Comparison of ENCODE assay signal across 29 mouse cellular contexts in genomic region chr13:58053628-58054027, GRCm38 (mm10). TPM values are rescaled to one million over a fixed set of nuclear protein-coding genes. Genes with fewer than 3 reads are reported as not detected.
DNase-seq lines count a peak whose midpoint lies in the region; ATAC-seq and TF ChIP-seq lines count a peak whose summit lies in the region.
"Had no signal": no experiment of that assay in that cellular context is flagged by ENCODE, and none has a peak within 500 bp of the region (broad histone marks: within the 10 kb centered on the region; RNA-seq: fewer than 3 reads in every experiment).

No protein-coding gene starts in this region.

- no peak for TF ChIP-seq CTCF in forebrain, postnatal 0 days (IDR thresholded peaks at IDR 0.05; ENCODE audit: low read depth)
- TF ChIP-seq CTCF in hindbrain, postnatal 0 days (IDR thresholded peaks at IDR 0.05; ENCODE audit: low read depth) = no peak
- TF ChIP-seq CTCF in midbrain, postnatal 0 days (IDR thresholded peaks at IDR 0.05) = no peak

- WGBS in forebrain, postnatal 0 days = 56% methylated on average over 4 of the region's 4 CpGs
- 79% methylated on average over 4 of the region's 4 CpGs for WGBS in forebrain, embryonic 11.5 days
- WGBS in hindbrain, postnatal 0 days = 49% methylated on average over 4 of the region's 4 CpGs
- WGBS in hindbrain, embryonic 13.5 days = 53% methylated on average over 4 of the region's 4 CpGs
- 62% methylated on average over 4 of the region's 4 CpGs for WGBS in midbrain, postnatal 0 days
- WGBS in midbrain, embryonic 14.5 days = 65% methylated on average over 4 of the region's 4 CpGs

- no peaks in the 10 kb centered on the region for H3K9me3 ChIP-seq in forebrain, postnatal 0 days (ENCODE audit: low read length)
- H3K9me3 ChIP-seq in forebrain, embryonic 11.5 days (ENCODE audit: control insufficient read depth, low read length) = no peaks in the 10 kb centered on the region
- no peaks in the 10 kb centered on the region for H3K9me3 ChIP-seq in hindbrain, postnatal 0 days (ENCODE audit: low read length)
- 0 out of 2 replicates have a peak, but pooled peaks cover 6% of the 10 kb centered on the region for H3K9me3 ChIP-seq in hindbrain, embryonic 13.5 days
- no peaks in the 10 kb centered on the region for H3K9me3 ChIP-seq in midbrain, postnatal 0 days (ENCODE audit: low read length)
- H3K9me3 ChIP-seq in midbrain, embryonic 14.5 days (ENCODE audit: control insufficient read depth, low read length) = no peaks in the 10 kb centered on the region
- H3K9me3 ChIP-seq: embryonic facial prominence, embryonic 15.5 days; forebrain, embryonic 15.5 days had no signal

- H3K4me2 ChIP-seq in forebrain, postnatal 0 days (ENCODE audit: low read depth) = no peak overlapping the region
- H3K4me2 ChIP-seq in forebrain, embryonic 11.5 days (ENCODE audit: low read depth, low read length, severe bottlenecking) = no peak overlapping the region
- no peak overlapping the region for H3K4me2 ChIP-seq in hindbrain, postnatal 0 days (ENCODE audit: low read depth, low read length)
- no peak overlapping the region for H3K4me2 ChIP-seq in hindbrain, embryonic 13.5 days
- no peak overlapping the region for H3K4me2 ChIP-seq in midbrain, postnatal 0 days (ENCODE audit: low read depth, low read length, poor library complexity, severe bottlenecking)
- H3K4me2 ChIP-seq in midbrain, embryonic 14.5 days (ENCODE audit: low read length) = no peak overlapping the region
- H3K4me2 ChIP-seq: embryonic facial prominence, embryonic 13.5 days; embryonic facial prominence, embryonic 15.5 days; forebrain, embryonic 13.5 days; forebrain, embryonic 15.5 days had no signal

- H3K27ac ChIP-seq in forebrain, postnatal 0 days (ENCODE audit: low read depth, low read length) = no peak overlapping the region
- no peak overlapping the region for H3K27ac ChIP-seq in forebrain, embryonic 11.5 days (ENCODE audit: low read depth, low read length)
- no peak overlapping the region for H3K27ac ChIP-seq in hindbrain, postnatal 0 days
- H3K27ac ChIP-seq in hindbrain, embryonic 13.5 days = no peak overlapping the region
- no peak overlapping the region for H3K27ac ChIP-seq in midbrain, postnatal 0 days (ENCODE audit: low read depth, low read length)
- H3K27ac ChIP-seq in midbrain, embryonic 14.5 days (replicated peaks; ENCODE audit: low read depth, low read length) = no peak overlapping the region
- H3K27ac ChIP-seq: embryonic facial prominence, embryonic 13.5 days; embryonic facial prominence, embryonic 15.5 days; forebrain, embryonic 10.5 days; forebrain, embryonic 13.5 days; forebrain, embryonic 15.5 days had no signal

- H3K9ac ChIP-seq in forebrain, postnatal 0 days = no peak overlapping the region
- H3K9ac ChIP-seq in forebrain, embryonic 11.5 days (ENCODE audit: low read length) = no peak overlapping the region
- H3K9ac ChIP-seq in hindbrain, postnatal 0 days (replicated peaks; ENCODE audit: low read length) = no peak overlapping the region
- no peak overlapping the region for H3K9ac ChIP-seq in hindbrain, embryonic 13.5 days
- H3K9ac ChIP-seq in midbrain, postnatal 0 days (replicated peaks; ENCODE audit: low read length, poor library complexity, severe bottlenecking) = no peak overlapping the region
- H3K9ac ChIP-seq in midbrain, embryonic 14.5 days (replicated peaks; ENCODE audit: low read length) = no peak overlapping the region
- H3K9ac ChIP-seq: embryonic facial prominence, embryonic 13.5 days; embryonic facial prominence, embryonic 15.5 days; forebrain, embryonic 13.5 days; forebrain, embryonic 15.5 days had no signal

- no peaks in the 10 kb centered on the region for H3K27me3 ChIP-seq in forebrain, postnatal 0 days (ENCODE audit: insufficient read depth, low read length)
- H3K27me3 ChIP-seq in forebrain, embryonic 11.5 days (ENCODE audit: control insufficient read depth, insufficient read depth, low read length) = no peaks in the 10 kb centered on the region
- no peaks in the 10 kb centered on the region for H3K27me3 ChIP-seq in hindbrain, postnatal 0 days (ENCODE audit: insufficient read depth, low read length)
- H3K27me3 ChIP-seq in hindbrain, embryonic 13.5 days = no peaks in the 10 kb centered on the region
- H3K27me3 ChIP-seq in midbrain, postnatal 0 days (ENCODE audit: insufficient read depth, low read length) = no peaks in the 10 kb centered on the region
- H3K27me3 ChIP-seq in midbrain, embryonic 14.5 days (ENCODE audit: control insufficient read depth, insufficient read depth, low read length) = no peaks in the 10 kb centered on the region
- H3K27me3 ChIP-seq: embryonic facial prominence, embryonic 13.5 days; embryonic facial prominence, embryonic 15.5 days; forebrain, embryonic 13.5 days; forebrain, embryonic 15.5 days; Patski had no signal

- H3K4me1 ChIP-seq in forebrain, postnatal 0 days (ENCODE audit: insufficient read depth) = no peaks in the 10 kb centered on the region
- 0 out of 2 replicates have a peak, but pooled peaks cover 3% of the 10 kb centered on the region for H3K4me1 ChIP-seq in forebrain, embryonic 11.5 days (replicated peaks; ENCODE audit: control insufficient read depth, insufficient read depth, low read length)
- peaks cover 4% of the 10 kb centered on the region; the same call in 1 of the 2 replicates for H3K4me1 ChIP-seq in hindbrain, postnatal 0 days (ENCODE audit: insufficient read depth, low read length)
- peaks cover 13% of the 10 kb centered on the region for H3K4me1 ChIP-seq in hindbrain, embryonic 13.5 days (replicated peaks)
- no peaks in the 10 kb centered on the region for H3K4me1 ChIP-seq in midbrain, postnatal 0 days (ENCODE audit: insufficient read depth, low read length)
- no peaks in the 10 kb centered on the region for H3K4me1 ChIP-seq in midbrain, embryonic 14.5 days (ENCODE audit: control insufficient read depth, insufficient read depth, low read length)
- H3K4me1 ChIP-seq: embryonic facial prominence, embryonic 15.5 days had no signal

- ATAC-seq in forebrain, postnatal 0 days = peak; percentile 53
- no peak for ATAC-seq in forebrain, embryonic 11.5 days (replicated peaks; ENCODE audit: low FRiP score)
- ATAC-seq in hindbrain, postnatal 0 days = peak; percentile 77
- ATAC-seq in hindbrain, embryonic 13.5 days (ENCODE audit: low FRiP score) = no peak
- no peak for ATAC-seq in midbrain, postnatal 0 days (ENCODE audit: low FRiP score)
- ATAC-seq in midbrain, embryonic 14.5 days (ENCODE audit: low FRiP score, low TSS enrichment) = no peak
- ATAC-seq: activated CD4-positive, CD25-positive, alpha-beta regulatory T cell, adult 4 months; CD4-positive, CD25-positive, alpha-beta regulatory T cell, adult 4 months; forebrain, embryonic 13.5 days; forebrain, embryonic 15.5 days; Patski had no signal

- no peak for DNase-seq in forebrain, postnatal 0 days
- DNase-seq in forebrain, embryonic 11.5 days (ENCODE audit: low spot score) = no peak
- DNase-seq in hindbrain, postnatal 0 days (ENCODE audit: low spot score) = peak; percentile 52
- DNase-seq in midbrain, postnatal 0 days (ENCODE audit: low spot score) = peak; percentile 53
- DNase-seq in midbrain, embryonic 14.5 days = no peak
- DNase-seq in testis, postnatal 14 days (ENCODE audit: low spot score) = peak; percentile 28
- DNase-seq in testis, postnatal 10 days (ENCODE audit: low spot score) = no peak
- DNase-seq: adrenal gland, adult 8-10 months; adrenal gland, postnatal 14 days; adrenal gland, postnatal 36 days; B cell, adult 2 months; cerebellum, adult 18-20 months; cerebellum, adult 8-10 months; cerebellum, adult 9-11 months; cerebellum, postnatal 14 days; cerebellum, postnatal 36 days; embryo, embryonic 11 days had no signal

- H3K4me3 ChIP-seq in forebrain, postnatal 0 days (ENCODE audit: low read depth, low read length) = no peak overlapping the region
- H3K4me3 ChIP-seq in forebrain, embryonic 11.5 days (ENCODE audit: low read depth, low read length) = no peak overlapping the region
- no peak overlapping the region for H3K4me3 ChIP-seq in hindbrain, postnatal 0 days (ENCODE audit: low read length)
- no peak overlapping the region for H3K4me3 ChIP-seq in hindbrain, embryonic 13.5 days
- H3K4me3 ChIP-seq in midbrain, postnatal 0 days (ENCODE audit: low read depth, low read length) = no peak overlapping the region
- H3K4me3 ChIP-seq in midbrain, embryonic 14.5 days (replicated peaks; ENCODE audit: low read depth, low read length) = no peak overlapping the region
- H3K4me3 ChIP-seq: embryonic facial prominence, embryonic 13.5 days; embryonic facial prominence, embryonic 15.5 days; erythroblast, embryonic 14.5 days; forebrain, embryonic 10.5 days; forebrain, embryonic 13.5 days; forebrain, embryonic 15.5 days had no signal

- no peaks in the 10 kb centered on the region for H3K36me3 ChIP-seq in forebrain, postnatal 0 days (ENCODE audit: insufficient read depth)
- H3K36me3 ChIP-seq in forebrain, embryonic 11.5 days (ENCODE audit: control insufficient read depth, insufficient read depth, low read length) = no peaks in the 10 kb centered on the region
- H3K36me3 ChIP-seq in hindbrain, postnatal 0 days (ENCODE audit: insufficient read depth, low read length) = no peaks in the 10 kb centered on the region
- peaks cover 7% of the 10 kb centered on the region; the same call in 1 of the 2 replicates for H3K36me3 ChIP-seq in hindbrain, embryonic 13.5 days
- H3K36me3 ChIP-seq in midbrain, postnatal 0 days (ENCODE audit: insufficient read depth, low read length) = peaks cover 2% of the 10 kb centered on the region; the same call in 1 of the 2 replicates
- no peaks in the 10 kb centered on the region for H3K36me3 ChIP-seq in midbrain, embryonic 14.5 days (ENCODE audit: control insufficient read depth, insufficient read depth, low read length)
- H3K36me3 ChIP-seq: embryonic facial prominence, embryonic 13.5 days; embryonic facial prominence, embryonic 15.5 days; forebrain, embryonic 15.5 days; G1E had no signal

RNA-seq across cellular contexts. Expression of gene Klhl3, which starts 59.8 kb away (rescaled TPM):
- 11.9 and 12.2 TPM in 2 replicates for total RNA-seq in forebrain, postnatal 0 days (2014; rRNA removed)
- polyA plus RNA-seq in forebrain, postnatal 0 days (2015; fragmentation: Nextera tagmentation; extraction: Ambion mirVana) = 7.6 and 12.6 TPM in 2 replicates
- 3.1 TPM in 2 replicates for polyA plus RNA-seq in forebrain, embryonic 11.5 days (2014; fragmentation: Nextera tagmentation; extraction: Ambion mirVana)
- 9.9 and 10.2 TPM in 2 replicates for total RNA-seq in hindbrain, postnatal 0 days (2014; rRNA removed)
- polyA plus RNA-seq in hindbrain, postnatal 0 days (2015; fragmentation: Nextera tagmentation; extraction: Ambion mirVana) = 10.6 and 11.1 TPM in 2 replicates
- 11.5 and 11.7 TPM in 2 replicates for polyA plus RNA-seq in hindbrain, embryonic 13.5 days (2015; fragmentation: Nextera tagmentation; extraction: Ambion mirVana)
- total RNA-seq in midbrain, postnatal 0 days (2014; rRNA removed) = 11.0 and 13.4 TPM in 2 replicates
- 9.8 and 11.2 TPM in 2 replicates for polyA plus RNA-seq in midbrain, postnatal 0 days (2015; fragmentation: Nextera tagmentation; extraction: Ambion mirVana)
- 10.0 and 10.1 TPM in 2 replicates for polyA plus RNA-seq in midbrain, embryonic 14.5 days (2014; fragmentation: Nextera tagmentation; extraction: Ambion mirVana)
- total RNA-seq: CH12.LX had no signal
- polyA plus RNA-seq: erythroblast, embryonic 14.5 days; G1E had no signal

Comparison
In these comparisons a context has a peak if more than half of its experiments do, and no peak if none do; other contexts are left out.
1. ATAC-seq: peak in forebrain, postnatal 0 days (single experiment) and hindbrain, postnatal 0 days (single experiment); none in forebrain, embryonic 11.5 days (single experiment), hindbrain, embryonic 13.5 days (single experiment), midbrain, postnatal 0 days (single experiment) and midbrain, embryonic 14.5 days (single experiment).
2. DNase-seq: peak in hindbrain, postnatal 0 days (single experiment), midbrain, postnatal 0 days (single experiment) and testis, postnatal 14 days (single experiment); none in forebrain, postnatal 0 days (single experiment), forebrain, embryonic 11.5 days (single experiment), midbrain, embryonic 14.5 days (single experiment) and testis, postnatal 10 days (single experiment).